Mouse (Mus musculus) effector memory CD4-positive, alpha-beta T cell, adult 7 months (primary cell): Measurements from ENCODE around the gene Tspan8. TPM values are rescaled to one million over a fixed set of nuclear protein-coding genes. Genes with fewer than 3 reads are reported as not detected.

Experiments
- polyA plus RNA-seq: library from polyadenylated mRNA; unstranded; fragments of 100-300 nt; shearing (Covaris generic); gene quantifications from one replicate; pipeline ENCODE4 v1.2.1, GENCODE M21; 2017

Gene Tspan8
- polyA plus RNA-seq: not detected

GRCm38 (mm10) chr10:115816511-115816910, at the start of gene Tspan8:
Gene Tspan8, plus strand, starts transcription at chr10:115816832.

Other genes with a start within 250 kb of the Tspan8 start
- gene A930009A15Rik, start 246.8 kb upstream of the Tspan8 start, polyA plus RNA-seq: not detected
- not detected for gene Lgr5, start 229.1 kb upstream of the Tspan8 start, polyA plus RNA-seq
- 0.26 TPM for gene Ptprr, start 201.4 kb downstream of the Tspan8 start, polyA plus RNA-seq